Mouse (Mus musculus) adrenal gland, adult 2 months (tissue): ENCODE data around the gene Ugcg. TPM values are rescaled to one million over a fixed set of nuclear protein-coding genes. Genes with fewer than 3 reads are reported as not detected.
"Not testable (repeated sequence)": the region's sequence is repeated elsewhere in the genome, so short reads cannot be mapped to it uniquely, and the experiment has no call there.

Experiments used
- DNase-seq: peaks from one replicate; pipeline ENCODE4 v3.0.0; 2021
- polyA plus RNA-seq: library from polyadenylated mRNA; depleted of rRNA; stranded (reverse); fragments of >200 nt; gene quantifications from 2 replicates; pipeline ENCODE4 v1.2.3, GENCODE M21; 2012; rRNA removed
- total RNA-seq, 2 experiments: library from RNA; stranded (reverse); gene quantifications; 2 replicates each; pipeline ENCODE4 v1.2.3; 2021

Ugcg gene
- total and polyA plus RNA-seq, 3 experiments = 26.5 to 49.9 (median 44.3) TPM

- no peak for DNase-seq
Measured at GRCm38 (mm10) chr4:59258771-59259170, 69.7 kb downstream of the Ugcg start.

GRCm38 (mm10) chr4:59259806-59260205, 70.7 kb downstream of the Ugcg start:
- DNase-seq = no peak

GRCm38 (mm10) chr4:59260871-59261515, 71.9 kb downstream of the Ugcg start:
- DNase-seq = no peak

- not testable (repeated sequence) for DNase-seq
Measured at GRCm38 (mm10) chr4:59261582-59261981, 72.5 kb downstream of the Ugcg start.

- DNase-seq = no peak
Measured at GRCm38 (mm10) chr4:59262156-59262555, 73.1 kb downstream of the Ugcg start.

GRCm38 (mm10) chr4:59263418-59263817, 74.4 kb downstream of the Ugcg start:
- no peak for DNase-seq

- DNase-seq = no peak
Measured at GRCm38 (mm10) chr4:59264611-59265095, 75.6 kb downstream of the Ugcg start.

GRCm38 (mm10) chr4:59265182-59265581, 76.1 kb downstream of the Ugcg start:
- no peak for DNase-seq

GRCm38 (mm10) chr4:59265631-59266030, 76.6 kb downstream of the Ugcg start:
- no peak for DNase-seq

Other genes starting within 250 kb of the Ugcg start
- gene Zkscan16, start 245.6 kb upstream of the Ugcg start, total RNA-seq = 1 to 10 TPM; 3.1 to 3.5 TPM
- 0.17 TPM in 1 of 2 replicates, not detected in the other for gene Zkscan16, start 245.6 kb upstream of the Ugcg start, polyA plus RNA-seq
- gene Ptgr1, start 202.1 kb upstream of the Ugcg start, total RNA-seq = 10 to 100 TPM; 12.1 to 26.9 TPM
- gene Ptgr1, start 202.1 kb upstream of the Ugcg start, polyA plus RNA-seq = 2.0 and 2.4 TPM in 2 replicates
- gene Dnajc25, start 194.2 kb upstream of the Ugcg start, total RNA-seq = 10 to 100 TPM; 16.8 to 20.5 TPM
- 6.9 and 7.3 TPM in 2 replicates for gene Dnajc25, start 194.2 kb upstream of the Ugcg start, polyA plus RNA-seq
- gene Gm20503, start 186.0 kb upstream of the Ugcg start, total RNA-seq = 1 to 10 TPM in 1 of 2 experiments, not detected in 1; 2.9 TPM
- gene Gm20503, start 186.0 kb upstream of the Ugcg start, polyA plus RNA-seq = not detected in 2 replicates
- gene Gng10, start 154.2 kb upstream of the Ugcg start, total RNA-seq = 10 to 100 TPM; 25.1 to 38.3 TPM
- 21.4 and 27.8 TPM in 2 replicates for gene Gng10, start 154.2 kb upstream of the Ugcg start, polyA plus RNA-seq
- gene AI481877, start 50.3 kb upstream of the Ugcg start, total RNA-seq = not detected
- not detected in 2 replicates for gene AI481877, start 50.3 kb upstream of the Ugcg start, polyA plus RNA-seq
- gene Susd1, start 249.4 kb downstream of the Ugcg start, total RNA-seq = 1 to 10 TPM; 2.8 to 3.4 TPM
- 0.96 and 1.7 TPM in 2 replicates for gene Susd1, start 249.4 kb downstream of the Ugcg start, polyA plus RNA-seq